In genomic region chr11:116433356-116434286, GRCm38 (mm10) we compare ENCODE assay signal across 8 mouse cellular contexts. TPM values are rescaled to one million over a fixed set of nuclear protein-coding genes. Genes with fewer than 3 reads are reported as not detected.
A peak's percentile ranks its signal among the peaks of the same experiment; 100 is the strongest.
DNase-seq lines count a peak whose midpoint lies in the region; ATAC-seq and TF ChIP-seq lines count a peak whose summit lies in the region.

TSS of gene Ubald2 (plus strand) at chr11:116434094.

- H3K4me2 ChIP-seq in embryonic facial prominence, embryonic 15.5 days (replicated peaks): peak within 1 kb of the TSS; percentile 59
- peak within 1 kb of the TSS; percentile 82 for H3K4me2 ChIP-seq in limb, embryonic 14.5 days (replicated peaks; ENCODE audit: low read depth, low read length, severe bottlenecking)
- peak within 1 kb of the TSS; percentile 62 for H3K4me2 ChIP-seq in midbrain, postnatal 0 days (ENCODE audit: low read depth, low read length, poor library complexity, severe bottlenecking)

- H3K4me3 ChIP-seq in bone marrow, adult 2 months (replicated peaks; ENCODE audit: control insufficient read depth, low read depth, low read length): peak within 1 kb of the TSS; percentile 98
- peak within 1 kb of the TSS; percentile 74 for H3K4me3 ChIP-seq in embryonic facial prominence, embryonic 15.5 days (replicated peaks)
- H3K4me3 ChIP-seq in limb, embryonic 14.5 days (replicated peaks; ENCODE audit: low read length): peak within 1 kb of the TSS; percentile 75
- peak within 1 kb of the TSS; percentile 82 for H3K4me3 ChIP-seq in midbrain, postnatal 0 days (ENCODE audit: low read depth, low read length)

- peaks cover 16% of the 10 kb centered on the region for H3K36me3 ChIP-seq in embryonic facial prominence, embryonic 15.5 days
- H3K36me3 ChIP-seq in limb, embryonic 14.5 days (ENCODE audit: control insufficient read depth, insufficient read depth, low read length): peaks cover 27% of the 10 kb centered on the region
- H3K36me3 ChIP-seq in midbrain, postnatal 0 days (ENCODE audit: insufficient read depth, low read length): peaks cover 5% of the 10 kb centered on the region; the same call in 1 of the 2 replicates

- peak within 1 kb of the TSS; percentile 85 for H3K9ac ChIP-seq in embryonic facial prominence, embryonic 15.5 days
- H3K9ac ChIP-seq in limb, embryonic 14.5 days (ENCODE audit: low read depth, low read length, severe bottlenecking): peak within 1 kb of the TSS; percentile 76
- H3K9ac ChIP-seq in midbrain, postnatal 0 days (replicated peaks; ENCODE audit: low read length, poor library complexity, severe bottlenecking): peak within 1 kb of the TSS; percentile 85

- no peaks in the 10 kb centered on the region for H3K27me3 ChIP-seq in embryonic facial prominence, embryonic 15.5 days
- no peaks in the 10 kb centered on the region for H3K27me3 ChIP-seq in limb, embryonic 14.5 days (ENCODE audit: control insufficient read depth, insufficient read depth, low read length)
- H3K27me3 ChIP-seq in midbrain, postnatal 0 days (ENCODE audit: insufficient read depth, low read length): no peaks in the 10 kb centered on the region

- DNase-seq in 416B (ENCODE audit: low read depth): peak; percentile 100
- peak; percentile 99 for DNase-seq in heart, adult 8-10 months (ENCODE audit: low spot score)
- peak; percentile 100 for DNase-seq in kidney, adult 9 months
- DNase-seq in limb, embryonic 14.5 days (ENCODE audit: low spot score): peak; percentile 99
- peak; percentile 99 for DNase-seq in midbrain, postnatal 0 days (ENCODE audit: low spot score)
- peak; percentile 97 to 98 for DNase-seq in spleen, postnatal 14 days (ENCODE audit: low spot score in 2 of 2)

- 3% methylated on average over 66 of the region's 66 CpGs for WGBS in bone marrow, adult 2 months
- WGBS in embryonic facial prominence, embryonic 15.5 days: 2% methylated on average over 66 of the region's 66 CpGs
- WGBS in limb, embryonic 14.5 days: 2% methylated on average over 41 of the region's 66 CpGs
- WGBS in midbrain, postnatal 0 days: 2% methylated on average over 61 of the region's 66 CpGs

- no peaks in the 10 kb centered on the region for H3K9me3 ChIP-seq in embryonic facial prominence, embryonic 15.5 days (replicated peaks)
- no peaks in the 10 kb centered on the region for H3K9me3 ChIP-seq in limb, embryonic 14.5 days (ENCODE audit: control insufficient read depth, low read length)
- H3K9me3 ChIP-seq in midbrain, postnatal 0 days (ENCODE audit: low read length): no peaks in the 10 kb centered on the region

- H3K4me1 ChIP-seq in bone marrow, adult 2 months (ENCODE audit: control insufficient read depth, insufficient read depth, low read length): peaks cover 11% of the 10 kb centered on the region
- H3K4me1 ChIP-seq in embryonic facial prominence, embryonic 15.5 days: peaks cover 46% of the 10 kb centered on the region
- peaks cover 18% of the 10 kb centered on the region for H3K4me1 ChIP-seq in limb, embryonic 14.5 days (ENCODE audit: control insufficient read depth, insufficient read depth, low read length)
- peaks cover 15% of the 10 kb centered on the region for H3K4me1 ChIP-seq in midbrain, postnatal 0 days (ENCODE audit: insufficient read depth, low read length)

- peak; percentile 75; the same call in 1 of the 2 replicates for TF ChIP-seq POLR2A in bone marrow, adult 2 months (IDR thresholded peaks at IDR 0.05; ENCODE audit: borderline replicate concordance, control insufficient read depth, low read depth, low read length)
- no peak for TF ChIP-seq POLR2A in limb, embryonic 14.5 days (IDR thresholded peaks at IDR 0.05; ENCODE audit: borderline replicate concordance, extremely low read depth, insufficient read depth, insufficient read length)

- ATAC-seq in embryonic facial prominence, embryonic 15.5 days (ENCODE audit: insufficient number of reproducible peaks, low FRiP score, low TSS enrichment, low read depth): peak; percentile 98
- peak; percentile 97 for ATAC-seq in limb, embryonic 14.5 days (ENCODE audit: low FRiP score, low read depth)
- ATAC-seq in midbrain, postnatal 0 days (ENCODE audit: low FRiP score): peak; percentile 97

- TF ChIP-seq CTCF in bone marrow, adult 2 months (IDR thresholded peaks at IDR 0.05; ENCODE audit: control insufficient read depth, insufficient read depth, low read length): 0 out of 2 replicates have a peak, but pooled peaks have one; percentile 2
- no peak for TF ChIP-seq CTCF in midbrain, postnatal 0 days (IDR thresholded peaks at IDR 0.05)

- peak within 1 kb of the TSS; percentile 95 for H3K27ac ChIP-seq in bone marrow, adult 2 months (ENCODE audit: control insufficient read depth, insufficient read depth, low read depth, low read length, poor library complexity)
- peak within 1 kb of the TSS; percentile 92 for H3K27ac ChIP-seq in embryonic facial prominence, embryonic 15.5 days (replicated peaks)
- peak within 1 kb of the TSS; percentile 85 for H3K27ac ChIP-seq in limb, embryonic 14.5 days (replicated peaks; ENCODE audit: low read depth, low read length)
- H3K27ac ChIP-seq in midbrain, postnatal 0 days (ENCODE audit: low read depth, low read length): peak within 1 kb of the TSS; percentile 89

RNA-seq across cellular contexts. Expression of gene Ubald2, which starts in this region (rescaled TPM):
- 157 and 172 TPM in 2 replicates for polyA plus RNA-seq in bone marrow, adult 2 months (2011; ENCODE audit: insufficient read depth, insufficient read length, low replicate concordance, missing spikeins)
- polyA plus RNA-seq in embryonic facial prominence, embryonic 15.5 days (2015; fragmentation: Nextera tagmentation; extraction: Ambion mirVana): 33.3 and 39.6 TPM in 2 replicates
- 10 to 100 TPM; 28.2 to 36.0 (median 32.7) TPM for total RNA-seq in heart, adult 8-10 months (2022)
- 131 and 148 TPM in 2 replicates for polyA plus RNA-seq in limb, embryonic 14.5 days (2012; rRNA removed)
- polyA plus RNA-seq in limb, embryonic 14.5 days (2014; fragmentation: Nextera tagmentation; extraction: Ambion mirVana): 46.2 and 48.6 TPM in 2 replicates
- 81.0 and 85.9 TPM in 2 replicates for total RNA-seq in midbrain, postnatal 0 days (2014; rRNA removed)
- polyA plus RNA-seq in midbrain, postnatal 0 days (2015; fragmentation: Nextera tagmentation; extraction: Ambion mirVana): 40.1 and 40.9 TPM in 2 replicates

Comparison
In these comparisons a context has a peak if more than half of its experiments do, and no peak if none do; other contexts are left out.
1. Peak in every context shown above with its lines: DNase-seq, ATAC-seq, H3K4me3 ChIP-seq and H3K27ac ChIP-seq.